Comparison of ENCODE assay signal across 8 mouse cellular contexts in the genomic region with DNA sequence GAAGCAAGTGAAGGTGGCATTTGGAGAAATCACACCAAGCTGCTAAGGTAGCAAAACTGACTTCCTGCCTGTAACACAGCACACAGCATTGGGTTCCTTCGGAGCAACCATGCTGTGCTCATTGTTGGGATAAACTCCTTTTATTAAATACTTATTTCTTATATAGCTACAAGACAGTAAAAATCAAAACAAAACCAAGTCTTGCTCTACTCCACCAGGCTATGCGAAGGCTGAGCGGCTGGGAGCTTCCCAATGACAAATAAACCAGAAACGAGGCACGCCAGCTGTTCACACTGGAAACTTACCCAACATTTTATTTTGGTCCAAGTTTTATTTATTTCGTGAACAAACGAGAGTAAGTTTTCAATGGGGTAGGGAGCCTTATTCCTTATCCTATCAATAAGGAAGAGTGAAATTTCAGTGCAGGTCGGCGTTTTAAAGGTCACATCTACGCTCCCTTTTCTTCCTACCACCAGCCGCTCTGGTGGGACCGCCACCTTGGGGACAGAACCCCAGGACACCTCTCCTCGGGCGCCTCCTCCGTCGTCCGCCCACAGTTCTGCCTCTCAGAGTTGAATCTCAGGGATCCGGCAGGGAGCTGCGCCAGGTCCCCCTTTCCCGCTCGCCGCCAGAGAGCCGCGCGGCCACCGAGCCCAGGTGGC. TPM values are rescaled to one million over a fixed set of nuclear protein-coding genes. Genes with fewer than 3 reads are reported as not detected.
A peak's percentile ranks its signal among the peaks of the same experiment; 100 is the strongest.
DNase-seq lines count a peak whose midpoint lies in the region; ATAC-seq and TF ChIP-seq lines count a peak whose summit lies in the region.

No protein-coding gene starts in this region.

- peak overlapping the region; percentile 94 for H3K4me3 ChIP-seq in gastrocnemius, adult 2 months
- H3K4me3 ChIP-seq in E14TG2a.4 (replicated peaks; ENCODE audit: low read length) = peak overlapping the region; percentile 95
- H3K4me3 ChIP-seq in forebrain, embryonic 10.5 days = peak overlapping the region; percentile 78
- peak overlapping the region; percentile 74 for H3K4me3 ChIP-seq in kidney, postnatal 0 days (replicated peaks; ENCODE audit: low read depth, low read length)
- H3K4me3 ChIP-seq in liver, embryonic 13.5 days (replicated peaks) = peak overlapping the region; percentile 59
- H3K4me3 ChIP-seq in olfactory bulb, adult 2 months (ENCODE audit: insufficient read depth, low read depth, low read length) = peak overlapping the region; percentile 74

- H3K27me3 ChIP-seq in E14TG2a.4 (ENCODE audit: insufficient read depth, low read length) = no peaks in the 10 kb centered on the region
- H3K27me3 ChIP-seq in forebrain, embryonic 10.5 days (ENCODE audit: poor library complexity, severe bottlenecking) = no peaks in the 10 kb centered on the region
- H3K27me3 ChIP-seq in kidney, postnatal 0 days (ENCODE audit: insufficient read depth, low read length) = no peaks in the 10 kb centered on the region
- peaks cover 41% of the 10 kb centered on the region for H3K27me3 ChIP-seq in liver, embryonic 13.5 days

- H3K4me1 ChIP-seq in E14TG2a.4 (replicated peaks; ENCODE audit: low read depth, low read length) = peaks cover 33% of the 10 kb centered on the region
- peaks cover 25% of the 10 kb centered on the region for H3K4me1 ChIP-seq in forebrain, embryonic 10.5 days
- H3K4me1 ChIP-seq in kidney, postnatal 0 days (replicated peaks; ENCODE audit: insufficient read depth, low read length) = no peaks in the 10 kb centered on the region
- no peaks in the 10 kb centered on the region for H3K4me1 ChIP-seq in liver, embryonic 13.5 days (replicated peaks)
- 0 out of 2 replicates have a peak, but pooled peaks cover 5% of the 10 kb centered on the region for H3K4me1 ChIP-seq in olfactory bulb, adult 2 months (ENCODE audit: control insufficient read depth, insufficient read depth, low read length)

- H3K4me2 ChIP-seq in kidney, postnatal 0 days (ENCODE audit: low read length) = peak overlapping the region; percentile 87
- peak overlapping the region; percentile 61 for H3K4me2 ChIP-seq in liver, embryonic 13.5 days

- H3K36me3 ChIP-seq in E14TG2a.4 (ENCODE audit: insufficient read depth, low read length) = no peaks in the 10 kb centered on the region
- no peaks in the 10 kb centered on the region for H3K36me3 ChIP-seq in forebrain, embryonic 10.5 days (replicated peaks)
- H3K36me3 ChIP-seq in kidney, postnatal 0 days (ENCODE audit: insufficient read depth, low read length) = no peaks in the 10 kb centered on the region
- H3K36me3 ChIP-seq in liver, embryonic 13.5 days = no peaks in the 10 kb centered on the region

- peak overlapping the region; percentile 90 for H3K27ac ChIP-seq in gastrocnemius, adult 2 months
- peak overlapping the region; percentile 98 for H3K27ac ChIP-seq in forebrain, embryonic 10.5 days
- peak overlapping the region; percentile 90 for H3K27ac ChIP-seq in kidney, postnatal 0 days
- no peak overlapping the region for H3K27ac ChIP-seq in liver, embryonic 13.5 days
- H3K27ac ChIP-seq in olfactory bulb, adult 2 months (ENCODE audit: insufficient read depth, low read depth, low read length) = peak overlapping the region; percentile 77

- intact Hi-C loops in gastrocnemius, adult 2 months (cut with DNase I) = no loop called here

- H3K9me3 ChIP-seq in E14TG2a.4 (ENCODE audit: low read length) = no peaks in the 10 kb centered on the region
- H3K9me3 ChIP-seq in forebrain, embryonic 10.5 days = no peaks in the 10 kb centered on the region
- no peaks in the 10 kb centered on the region for H3K9me3 ChIP-seq in kidney, postnatal 0 days (replicated peaks; ENCODE audit: low read length)
- no peaks in the 10 kb centered on the region for H3K9me3 ChIP-seq in liver, embryonic 13.5 days (replicated peaks)

- peak overlapping the region; percentile 79 for H3K9ac ChIP-seq in kidney, postnatal 0 days (ENCODE audit: low read depth, low read length)
- H3K9ac ChIP-seq in liver, embryonic 13.5 days = peak overlapping the region; percentile 47; the same call in 1 of the 2 replicates

- no peak for DNase-seq in gastrocnemius, adult 2 months
- DNase-seq in gastrocnemius, adult 8-10 months (ENCODE audit: low spot score in 2 of 2) = no peak
- peak; percentile 34 for DNase-seq in forebrain, embryonic 10.5 days (ENCODE audit: extremely low spot score, low spot score)
- DNase-seq in kidney, postnatal 0 days (ENCODE audit: low spot score) = peak; percentile 81
- DNase-seq in liver, embryonic 13.5 days = no peak
- DNase-seq in adrenal gland, postnatal 10 days = no peak

- 0 out of 2 replicates have a peak, but pooled peaks have one; percentile 4 for TF ChIP-seq CTCF in gastrocnemius, adult 2 months (IDR thresholded peaks at IDR 0.05)
- no peak for TF ChIP-seq CTCF in E14TG2a.4 (conservative IDR thresholded peaks at IDR 0.05; ENCODE audit: low read length)
- TF ChIP-seq CTCF in kidney, postnatal 0 days (IDR thresholded peaks at IDR 0.05; ENCODE audit: low read depth) = no peak
- TF ChIP-seq CTCF in olfactory bulb, adult 2 months (IDR thresholded peaks at IDR 0.05; ENCODE audit: insufficient read depth, low read depth, low read length) = no peak

- ATAC-seq in kidney, postnatal 0 days (replicated peaks; ENCODE audit: low FRiP score, low read depth) = no peak; the same call in 1 of the 2 replicates
- ATAC-seq in liver, embryonic 13.5 days (ENCODE audit: low read depth) = peak; percentile 58

- no peak for TF ChIP-seq POLR2A in olfactory bulb, adult 2 months (IDR thresholded peaks at IDR 0.05; ENCODE audit: insufficient read depth, low read depth, low read length)

- WGBS in forebrain, embryonic 10.5 days = under 1% methylated on average over 26 of the region's 26 CpGs
- under 1% methylated on average over 26 of the region's 26 CpGs for WGBS in kidney, postnatal 0 days
- under 1% methylated on average over 26 of the region's 26 CpGs for WGBS in liver, embryonic 13.5 days (ENCODE audit: insufficient replicate concordance)
- WGBS in olfactory bulb, adult 2 months = under 1% methylated on average over 26 of the region's 26 CpGs

RNA-seq across cellular contexts. Expression of a gene that starts 0.5 kb away (rescaled TPM):
- total RNA-seq in gastrocnemius, adult 2 months (2021) = 1 to 10 TPM; 3.2 to 5.9 TPM
- 1 to 10 TPM; 2.3 to 2.7 (median 2.5) TPM for total RNA-seq in gastrocnemius, adult 8-10 months (2022)
- polyA plus RNA-seq in forebrain, embryonic 10.5 days (2016; fragmentation: Nextera tagmentation; extraction: Ambion mirVana) = 37.3 and 38.1 TPM in 2 replicates
- 24.5 and 24.6 TPM in 2 replicates for polyA plus RNA-seq in kidney, postnatal 0 days (2015; fragmentation: Nextera tagmentation; extraction: Ambion mirVana)
- 3.7 and 4.3 TPM in 2 replicates for polyA plus RNA-seq in liver, embryonic 13.5 days (2015; fragmentation: Nextera tagmentation; extraction: Ambion mirVana)
- polyA plus RNA-seq in olfactory bulb, adult 2 months (2012; ENCODE audit: insufficient read depth, insufficient read length, low replicate concordance, missing spikeins) = not detected in 2 replicates
- total RNA-seq in adrenal gland, postnatal 10 days (2021) = 10 to 100 TPM; 21.8 to 24.1 TPM

Comparison
In these comparisons a context has a peak if more than half of its experiments do, and no peak if none do; other contexts are left out.
1. DNase-seq: peak in forebrain, embryonic 10.5 days (single experiment) and kidney, postnatal 0 days (single experiment); none in gastrocnemius, adult 2 months (single experiment), gastrocnemius, adult 8-10 months (0 of 2), liver, embryonic 13.5 days (single experiment) and adrenal gland, postnatal 10 days (single experiment).
2. Peak in every context shown above with its lines, with median percentiles within 50 percentile points of each other: H3K4me3 ChIP-seq.